Mouse (Mus musculus) megakaryocyte, adult 5-6 weeks (primary cell): ENCODE measurements around the gene Msh5. TPM values are rescaled to one million over a fixed set of nuclear protein-coding genes. Genes with fewer than 3 reads are reported as not detected.
"Not testable (repeated sequence)": the region's sequence is repeated elsewhere in the genome, so short reads cannot be mapped to it uniquely, and the experiment has no call there.

Experiments
- ATAC-seq: 2 replicates; pipeline ENCODE4 v1.8.0; 2016; ENCODE audit warnings: mild to moderate bottlenecking, inconsistent platforms; ENCODE audit not compliant: poor library complexity, severe bottlenecking
- total RNA-seq, 2 experiments: library from RNA; stranded (forward) in 1 of 2; stranded (reverse) in 1 of 2; fragments of 153-499, 151-499 nt in 1 of 2; fragments of 221-1000, 200-1000 nt in 1 of 2; gene quantifications; 2 replicates each; pipeline versions ENCODE4 v1.2.3 to v1.2.4; 2015 to 2017

The Msh5 gene
- total RNA-seq, 2 experiments from 2014 or later = 6.3 to 7.4 TPM

- ATAC-seq = no peak
These were observed 21.7 kb downstream of the Msh5 start for GRCm38 (mm10) chr17:35024691-35025488.

- no peak for ATAC-seq
These were observed 22.3 kb downstream of the Msh5 start for GRCm38 (mm10) chr17:35024261-35024660.

- peak; percentile 83 for ATAC-seq
These were observed 22.8 kb downstream of the Msh5 start for GRCm38 (mm10) chr17:35023756-35024155.

- no peak for ATAC-seq
These were observed 23.3 kb downstream of the Msh5 start for GRCm38 (mm10) chr17:35023221-35023620.

- no peak for ATAC-seq
These were observed 23.9 kb downstream of the Msh5 start for GRCm38 (mm10) chr17:35022541-35023060.

GRCm38 (mm10) chr17:35021842-35022477, 24.6 kb downstream of the Msh5 start:
- ATAC-seq = no peak

GRCm38 (mm10) chr17:35021163-35021808, 25.3 kb downstream of the Msh5 start:
- peak; percentile 76 for ATAC-seq

- no peak for ATAC-seq
These were observed 26.0 kb downstream of the Msh5 start for GRCm38 (mm10) chr17:35020551-35020950.

GRCm38 (mm10) chr17:35019894-35020293, 26.7 kb downstream of the Msh5 start:
- ATAC-seq = no peak

- ATAC-seq = no peak
These were observed 28.4 kb downstream of the Msh5 start for GRCm38 (mm10) chr17:35018171-35018570.

- ATAC-seq = no peak
These were observed 28.9 kb downstream of the Msh5 start for GRCm38 (mm10) chr17:35017706-35018030.

GRCm38 (mm10) chr17:35016791-35017705, 29.5 kb downstream of the Msh5 start:
- no peak for ATAC-seq

- ATAC-seq = no peak
These were observed 30.2 kb downstream of the Msh5 start, which contains the start of gene Vwa7 for GRCm38 (mm10) chr17:35016376-35016775. Gene Vwa7, plus strand, starts transcription at chr17:35016579.

- ATAC-seq = no peak
These were observed 31.2 kb downstream of the Msh5 start for GRCm38 (mm10) chr17:35015296-35015695.

- ATAC-seq = no peak
These were observed 33.3 kb downstream of the Msh5 start for GRCm38 (mm10) chr17:35013221-35013620.

- ATAC-seq = no peak
These were observed 34.1 kb downstream of the Msh5 start for GRCm38 (mm10) chr17:35012430-35012829.

GRCm38 (mm10) chr17:35011440-35011839, 35.1 kb downstream of the Msh5 start:
- no peak for ATAC-seq

GRCm38 (mm10) chr17:35009586-35009985, 37.0 kb downstream of the Msh5 start:
- no peak for ATAC-seq

GRCm38 (mm10) chr17:35007387-35007991, 39.1 kb downstream of the Msh5 start:
- 0 out of 2 replicates have a peak, but pooled peaks have one; percentile 30 for ATAC-seq

GRCm38 (mm10) chr17:35005902-35006301, 40.6 kb downstream of the Msh5 start:
- not testable (repeated sequence) for ATAC-seq
